Mouse (Mus musculus) megakaryocyte, adult 5-6 weeks (primary cell): ENCODE data around the gene Grm2. TPM values are rescaled to one million over a fixed set of nuclear protein-coding genes. Genes with fewer than 3 reads are reported as not detected.

Experiments
- total RNA-seq, 2 experiments: library from RNA; stranded (forward) in 1 of 2; stranded (reverse) in 1 of 2; fragments of 153-499, 151-499 nt in 1 of 2; fragments of 221-1000, 200-1000 nt in 1 of 2; gene quantifications; 2 replicates each; pipeline versions ENCODE4 v1.2.3 to v1.2.4; 2015 to 2017

The Grm2 gene
- total RNA-seq, 2 experiments from 2014 or later = not detected

Other genes with a start within 250 kb of the Grm2 start
- gene Rpl29, start 226.6 kb downstream of the Grm2 start, total RNA-seq (2015) = 1,974 and 2,078 TPM in 2 replicates
- 1,150 and 1,200 TPM in 2 replicates for gene Rpl29, start 226.6 kb downstream of the Grm2 start, total RNA-seq (2017)
- 1.4 and 4.8 TPM in 2 replicates for gene Acy1, start 217.8 kb downstream of the Grm2 start, total RNA-seq (2015)
- 3.5 and 4.8 TPM in 2 replicates for gene Acy1, start 217.8 kb downstream of the Grm2 start, total RNA-seq (2017)
- 7.7 and 8.2 TPM in 2 replicates for gene Abhd14b, start 208.6 kb downstream of the Grm2 start, total RNA-seq (2015)
- 2.9 and 3.2 TPM in 2 replicates for gene Abhd14b, start 208.6 kb downstream of the Grm2 start, total RNA-seq (2017)
- 3.2 and 3.9 TPM in 2 replicates for gene Abhd14a, start 208.4 kb downstream of the Grm2 start, total RNA-seq (2015)
- gene Abhd14a, start 208.4 kb downstream of the Grm2 start, total RNA-seq (2017) = 2.2 and 4.2 TPM in 2 replicates
- 1.5 and 2.9 TPM in 2 replicates for gene Pcbp4, start 202.8 kb downstream of the Grm2 start, total RNA-seq (2015)
- gene Pcbp4, start 202.8 kb downstream of the Grm2 start, total RNA-seq (2017) = 2.4 and 4.0 TPM in 2 replicates
- gene Gpr62, start 190.1 kb downstream of the Grm2 start, total RNA-seq (2015) = not detected in 2 replicates
- gene Gpr62, start 190.1 kb downstream of the Grm2 start, total RNA-seq (2017) = not detected in 2 replicates
- gene Rrp9, start 180.1 kb downstream of the Grm2 start, total RNA-seq (2015) = 3.6 and 6.3 TPM in 2 replicates
- gene Rrp9, start 180.1 kb downstream of the Grm2 start, total RNA-seq (2017) = 10.0 and 16.0 TPM in 2 replicates
- 14.3 and 19.2 TPM in 2 replicates for gene Parp3, start 179.1 kb downstream of the Grm2 start, total RNA-seq (2015)
- 26.7 and 29.7 TPM in 2 replicates for gene Parp3, start 179.1 kb downstream of the Grm2 start, total RNA-seq (2017)
- gene Iqcf1, start 156.1 kb downstream of the Grm2 start, total RNA-seq (2015) = not detected in 2 replicates
- not detected in 2 replicates for gene Iqcf1, start 156.1 kb downstream of the Grm2 start, total RNA-seq (2017)
- gene Iqcf5, start 141.5 kb downstream of the Grm2 start, total RNA-seq (2015) = not detected in 2 replicates
- not detected in 2 replicates for gene Iqcf5, start 141.5 kb downstream of the Grm2 start, total RNA-seq (2017)
- not detected in 2 replicates for gene Iqcf3, start 94.5 kb downstream of the Grm2 start, total RNA-seq (2015)
- gene Iqcf3, start 94.5 kb downstream of the Grm2 start, total RNA-seq (2017) = not detected in 2 replicates
- not detected in 2 replicates for gene Iqcf4, start 85.1 kb downstream of the Grm2 start, total RNA-seq (2015)
- not detected in 2 replicates for gene Iqcf4, start 85.1 kb downstream of the Grm2 start, total RNA-seq (2017)
- not detected in 2 replicates for gene Iqcf6, start 29.5 kb downstream of the Grm2 start, total RNA-seq (2015)
- gene Iqcf6, start 29.5 kb downstream of the Grm2 start, total RNA-seq (2017) = not detected in 2 replicates
- gene Tex264, start 29.8 kb upstream of the Grm2 start, total RNA-seq (2015) = 9.6 and 14.1 TPM in 2 replicates
- gene Tex264, start 29.8 kb upstream of the Grm2 start, total RNA-seq (2017) = 16.3 and 18.3 TPM in 2 replicates
- 5.5 and 6.5 TPM in 2 replicates for gene Rad54l2, start 133.1 kb upstream of the Grm2 start, total RNA-seq (2015)
- 6.3 and 14.4 TPM in 2 replicates for gene Rad54l2, start 133.1 kb upstream of the Grm2 start, total RNA-seq (2017)
- gene Dcaf1, start 165.8 kb upstream of the Grm2 start, total RNA-seq (2015) = 15.3 and 15.5 TPM in 2 replicates
- 11.8 and 31.3 TPM in 2 replicates for gene Dcaf1, start 165.8 kb upstream of the Grm2 start, total RNA-seq (2017)
- gene Rbm15b, start 231.3 kb upstream of the Grm2 start, total RNA-seq (2015) = 10.6 and 11.4 TPM in 2 replicates
- gene Rbm15b, start 231.3 kb upstream of the Grm2 start, total RNA-seq (2017) = 13.6 and 14.1 TPM in 2 replicates
- gene Manf, start 235.9 kb upstream of the Grm2 start, total RNA-seq (2015) = 220 and 229 TPM in 2 replicates
- gene Manf, start 235.9 kb upstream of the Grm2 start, total RNA-seq (2017) = 186 and 189 TPM in 2 replicates